Mouse (Mus musculus) fat pad, adult 2 months (tissue): Measurements from ENCODE around the gene Nlrp4b.
"Not testable (repeated sequence)": the region's sequence is repeated elsewhere in the genome, so short reads cannot be mapped to it uniquely, and the experiment has no call there.

ENCODE experiments used
- DNase-seq: peaks from one replicate; pipeline ENCODE4 v3.0.0-alpha.2; 2011; ENCODE audit warnings: low read depth, low spot score; ENCODE audit errors: extremely low read depth

Gene Nlrp4b

DNA sequence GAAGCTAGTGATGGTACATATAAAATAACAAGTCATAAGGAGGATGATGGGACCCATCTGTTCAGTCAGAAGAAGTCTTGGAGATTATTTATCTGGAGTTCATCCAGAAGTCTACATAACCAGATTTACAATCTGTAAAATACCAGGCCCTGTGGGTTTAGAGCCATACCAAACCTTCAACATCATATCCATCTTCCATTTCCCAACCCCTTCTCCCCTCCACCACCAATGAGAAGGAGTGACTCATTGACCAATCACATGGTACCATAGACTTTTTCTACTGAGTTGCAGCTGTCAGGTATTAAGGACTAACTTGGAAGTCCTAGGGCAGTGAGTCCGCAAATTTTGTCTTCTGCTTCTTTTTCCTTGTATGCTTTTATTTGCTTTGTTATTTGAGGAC, at the start of gene Nlrp4b:
TSS of gene Nlrp4b (plus strand) at position 301 of the 400 bp plus-strand sequence.
- DNase-seq = no peak

DNA sequence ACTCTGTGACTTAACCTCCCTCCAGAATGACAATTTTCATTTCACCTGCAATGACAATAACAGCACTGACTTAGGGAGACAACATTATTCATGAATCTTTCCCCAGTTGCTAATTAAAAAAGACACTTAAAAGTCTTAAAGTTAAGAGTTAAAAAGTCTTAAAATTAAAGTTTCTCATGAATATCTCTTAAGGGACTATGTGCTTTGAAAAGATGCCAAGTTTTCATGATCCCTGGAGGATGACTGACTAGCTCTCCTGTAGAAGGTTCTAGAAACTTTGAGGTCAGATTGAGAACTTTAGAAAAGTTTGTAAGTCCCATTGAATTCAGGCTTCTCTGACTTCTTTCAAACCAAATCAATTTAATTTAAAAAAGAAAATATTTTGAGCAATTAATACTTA, 66.7 kb downstream of the Nlrp4b start, which contains the start of gene Vmn1r71:
TSS of gene Vmn1r71 (minus strand) at position 101 of the 400 bp plus-strand sequence.
- DNase-seq = no peak

DNA sequence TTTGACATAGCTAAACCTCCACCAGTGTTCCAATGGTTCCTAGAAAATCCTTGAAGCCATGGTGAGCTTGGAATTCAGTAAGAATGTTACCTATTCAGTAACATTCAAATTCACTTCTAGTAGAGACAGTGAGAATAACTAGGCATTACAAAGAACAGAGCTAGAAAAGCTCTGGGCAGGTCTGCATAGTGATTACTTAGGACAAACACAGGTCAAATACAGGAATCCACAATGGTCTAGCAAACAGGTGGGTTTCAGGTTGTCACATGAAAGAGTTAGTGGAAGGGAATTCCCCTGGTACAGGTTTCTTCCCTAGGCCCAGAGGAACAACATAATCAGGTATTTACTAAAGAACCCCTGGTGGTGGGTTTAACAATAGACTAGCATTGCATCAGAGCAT, 70.0 kb downstream of the Nlrp4b start:
- not testable (repeated sequence) for DNase-seq
